In genomic region chr7:99386811-99387210, GRCm38 (mm10) we compare ENCODE assay signal across 20 mouse cellular contexts. TPM values are rescaled to one million over a fixed set of nuclear protein-coding genes. Genes with fewer than 3 reads are reported as not detected.
DNase-seq lines count a peak whose midpoint lies in the region; ATAC-seq and TF ChIP-seq lines count a peak whose summit lies in the region.
"Had no signal": no experiment of that assay in that cellular context is flagged by ENCODE, and none has a peak within 500 bp of the region (broad histone marks: within the 10 kb centered on the region; RNA-seq: fewer than 3 reads in every experiment).

No protein-coding gene starts in this region.

- WGBS in liver, adult 2 months: 63% methylated on average over 4 of the region's 4 CpGs
- WGBS in liver, postnatal 0 days (ENCODE audit: insufficient replicate concordance): 88% methylated on average over 4 of the region's 4 CpGs

- no peak overlapping the region for H3K9ac ChIP-seq in liver, adult 2 months (ENCODE audit: low read depth, low read length)
- H3K9ac ChIP-seq in liver, postnatal 0 days (replicated peaks): no peak overlapping the region
- H3K9ac ChIP-seq: embryonic facial prominence, embryonic 12.5 days; forebrain, embryonic 12.5 days had no signal

- no peak overlapping the region for H3K27ac ChIP-seq in liver, adult 2 months (replicated peaks; ENCODE audit: insufficient read depth, low read depth, low read length)
- no peak overlapping the region for H3K27ac ChIP-seq in liver, postnatal 0 days (ENCODE audit: low read depth)
- H3K27ac ChIP-seq: embryonic facial prominence, embryonic 12.5 days; forebrain, embryonic 12.5 days; hindbrain, embryonic 12.5 days; hindbrain, postnatal 0 days had no signal

- H3K4me2 ChIP-seq in liver, postnatal 0 days (ENCODE audit: low read depth, low read length): no peak overlapping the region
- H3K4me2 ChIP-seq: embryonic facial prominence, embryonic 12.5 days; forebrain, embryonic 12.5 days; heart, embryonic 12.5 days had no signal

- H3K9me3 ChIP-seq in liver, postnatal 0 days (ENCODE audit: low read length): no peaks in the 10 kb centered on the region
- H3K9me3 ChIP-seq: embryonic facial prominence, embryonic 12.5 days; forebrain, embryonic 12.5 days; G1E; heart, embryonic 12.5 days; hindbrain, embryonic 12.5 days had no signal

- peak; percentile 62 for DNase-seq in cerebellum, adult 11-12 months
- DNase-seq in cerebellum, adult 8-10 months: no peak
- peak; percentile 64 for DNase-seq in cerebellum, adult 9-11 months
- no peak for DNase-seq in cerebellum, adult 11 months
- peak; percentile 34 for DNase-seq in liver, adult 2 months (ENCODE audit: extremely low read depth, low read depth, low spot score)
- no peak for DNase-seq in liver, postnatal 0 days
- DNase-seq in kidney, postnatal 14 days: no peak
- DNase-seq: B cell, adult 2 months; embryo, embryonic 11 days; kidney, adult 18-20 months had no signal

- no peak for TF ChIP-seq EP300 in liver, postnatal 0 days (IDR thresholded peaks at IDR 0.05; ENCODE audit: low read depth)

- no peaks in the 10 kb centered on the region for H3K4me1 ChIP-seq in liver, adult 2 months (ENCODE audit: control insufficient read depth, insufficient read depth, low read length)
- H3K4me1 ChIP-seq in liver, postnatal 0 days (ENCODE audit: insufficient read depth): peaks cover 6% of the 10 kb centered on the region

- no peak overlapping the region for H3K4me3 ChIP-seq in liver, adult 2 months (ENCODE audit: insufficient read depth, low read depth, low read length)
- no peak overlapping the region for H3K4me3 ChIP-seq in liver, postnatal 0 days (ENCODE audit: low read depth, low read length)
- H3K4me3 ChIP-seq: embryonic facial prominence, embryonic 12.5 days; forebrain, embryonic 12.5 days; heart, adult 2 months; heart, embryonic 12.5 days; hindbrain, embryonic 12.5 days had no signal

- TF ChIP-seq CTCF in liver, adult 2 months (IDR thresholded peaks at IDR 0.05; ENCODE audit: low read depth, low read length): no peak
- no peak for TF ChIP-seq CTCF in liver, postnatal 0 days (IDR thresholded peaks at IDR 0.05; ENCODE audit: low read depth)

- ATAC-seq in liver, postnatal 0 days: no peak
- ATAC-seq: CD4-positive, CD25-positive, alpha-beta regulatory T cell, adult 4 months; forebrain, embryonic 16.5 days; hindbrain, postnatal 0 days had no signal

- no peaks in the 10 kb centered on the region for H3K36me3 ChIP-seq in liver, adult 2 months (ENCODE audit: control insufficient read depth, insufficient read depth, low read length)
- no peaks in the 10 kb centered on the region for H3K36me3 ChIP-seq in liver, postnatal 0 days (replicated peaks; ENCODE audit: insufficient read depth, low read length)
- H3K36me3 ChIP-seq: G1E had no signal

- H3K79me2 ChIP-seq in liver, adult 2 months (ENCODE audit: control insufficient read depth, insufficient read depth, low read length): no peaks in the 10 kb centered on the region

- TF ChIP-seq POLR2A in liver, adult 2 months (IDR thresholded peaks at IDR 0.05; ENCODE audit: extremely low read depth, insufficient read depth, low read length): no peak

- peaks cover 3% of the 10 kb centered on the region; the same call in 1 of the 2 replicates for H3K27me3 ChIP-seq in liver, adult 2 months (ENCODE audit: control insufficient read depth, insufficient read depth, low read length)
- H3K27me3 ChIP-seq in liver, postnatal 0 days (ENCODE audit: insufficient read depth, low read length): peaks cover 16% of the 10 kb centered on the region
- H3K27me3 ChIP-seq: embryonic facial prominence, embryonic 12.5 days; heart, embryonic 12.5 days; hindbrain, embryonic 12.5 days had no signal

RNA-seq across cellular contexts. Expression of gene Gdpd5, which starts 5.6 kb away (rescaled TPM):
- 0.28 and 0.67 TPM in 2 replicates for total RNA-seq in liver, adult 2 months (2014; rRNA removed)
- 0.71 and 1.7 TPM in 2 replicates for polyA plus RNA-seq in liver, adult 2 months (2012; rRNA removed)
- 1.7 TPM in 2 replicates for polyA plus RNA-seq in liver, postnatal 0 days (2015; fragmentation: Nextera tagmentation; extraction: Ambion mirVana)
- total RNA-seq: common myeloid progenitor, adult 5-6 weeks had no signal

RNA-seq across cellular contexts. Expression of gene Serpinh1, which starts 33.8 kb away (rescaled TPM):
- 16.2 and 22.2 TPM in 2 replicates for total RNA-seq in liver, adult 2 months (2014; rRNA removed)
- polyA plus RNA-seq in liver, adult 2 months (2012; rRNA removed): 11.7 and 14.5 TPM in 2 replicates
- polyA plus RNA-seq in liver, postnatal 0 days (2015; fragmentation: Nextera tagmentation; extraction: Ambion mirVana): 24.0 and 29.6 TPM in 2 replicates
- polyA plus RNA-seq: G1E had no signal

Comparison
In these comparisons a context has a peak if more than half of its experiments do, and no peak if none do; other contexts are left out.
1. DNase-seq: peak in cerebellum, adult 11-12 months (single experiment), cerebellum, adult 9-11 months (single experiment) and liver, adult 2 months (single experiment); none in cerebellum, adult 8-10 months (single experiment), cerebellum, adult 11 months (single experiment), liver, postnatal 0 days (single experiment) and kidney, postnatal 14 days (single experiment).